Mouse (Mus musculus): ENCODE results near the gene Cdk8. TPM values are rescaled to one million over a fixed set of nuclear protein-coding genes. Genes with fewer than 3 reads are reported as not detected.

The Cdk8 gene
- total and polyA plus RNA-seq, 3 experiments: 28.3 to 160 (median 67.0) TPM

DNA sequence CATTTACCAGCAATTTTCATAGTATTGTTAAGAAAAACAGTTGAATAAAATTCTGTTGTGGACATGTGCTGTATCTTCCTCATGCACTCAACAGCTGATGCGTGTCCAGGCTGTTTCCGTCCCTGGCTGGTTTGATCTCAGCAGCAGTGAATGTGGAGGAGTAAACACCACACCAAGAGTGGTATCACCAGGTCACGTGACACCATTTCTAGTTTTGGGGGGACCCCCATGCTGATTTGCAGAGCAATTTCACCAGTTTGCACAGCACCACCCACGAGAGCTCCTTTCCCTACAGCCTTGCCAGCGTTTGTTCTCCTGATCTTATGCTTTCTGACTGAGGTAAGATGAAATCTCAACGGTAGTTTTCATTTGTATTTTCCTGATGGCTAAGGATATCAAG, 116.1 kb downstream of the Cdk8 start:
- no peaks in the 10 kb centered on the region for H3K4me1 ChIP-seq (ENCODE audit: insufficient read depth, low read depth, low read length)
- ATAC-seq (ENCODE audit: extremely low read depth, insufficient number of reproducible peaks, low FRiP score, poor library complexity, severe bottlenecking): no peak

GRCm38 (mm10) chr5:146349183-146349582, 118.2 kb downstream of the Cdk8 start:
- no peaks in the 10 kb centered on the region for H3K27me3 ChIP-seq (ENCODE audit: insufficient read depth, low read length)
- no peak for ATAC-seq (ENCODE audit: extremely low read depth, insufficient number of reproducible peaks, low FRiP score, poor library complexity, severe bottlenecking)
- TF ChIP-seq GATA2 (IDR thresholded peaks at IDR 0.05; ENCODE audit: borderline replicate concordance, low read depth, low read length) (no peak), TAL1 (conservative IDR thresholded peaks at IDR 0.05; ENCODE audit: low read depth, low read length) (no peak), CTCF (IDR thresholded peaks at IDR 0.05; ENCODE audit: low read depth, low read length) (no peak), GATA1 (IDR thresholded peaks at IDR 0.05; ENCODE audit: borderline replicate concordance, low read length) (no peak)

More for the DNA sequence above, 116.1 kb downstream of the Cdk8 start:
- Histone ChIP-seq H3K36me3 (replicated peaks) (no peaks in the 10 kb centered on the region), H3K4me3 (ENCODE audit: low read depth, low read length) (no peak overlapping the region), H3K27me3 (ENCODE audit: insufficient read depth, low read length) (no peaks in the 10 kb centered on the region), H3K9me3 (replicated peaks) (peaks cover 22% of the 10 kb centered on the region)
- TF ChIP-seq TAL1 (conservative IDR thresholded peaks at IDR 0.05; ENCODE audit: low read depth, low read length) (no peak), GATA2 (IDR thresholded peaks at IDR 0.05; ENCODE audit: borderline replicate concordance, low read depth, low read length) (no peak), GATA1 (IDR thresholded peaks at IDR 0.05; ENCODE audit: borderline replicate concordance, low read length) (no peak), POLR2AphosphoS5 (IDR thresholded peaks at IDR 0.05; ENCODE audit: insufficient replicate concordance, low read depth, low read length) (no peak), CTCF (IDR thresholded peaks at IDR 0.05; ENCODE audit: low read depth, low read length) (no peak)
- no peak for DNase-seq (ENCODE audit: low spot score)

DNA sequence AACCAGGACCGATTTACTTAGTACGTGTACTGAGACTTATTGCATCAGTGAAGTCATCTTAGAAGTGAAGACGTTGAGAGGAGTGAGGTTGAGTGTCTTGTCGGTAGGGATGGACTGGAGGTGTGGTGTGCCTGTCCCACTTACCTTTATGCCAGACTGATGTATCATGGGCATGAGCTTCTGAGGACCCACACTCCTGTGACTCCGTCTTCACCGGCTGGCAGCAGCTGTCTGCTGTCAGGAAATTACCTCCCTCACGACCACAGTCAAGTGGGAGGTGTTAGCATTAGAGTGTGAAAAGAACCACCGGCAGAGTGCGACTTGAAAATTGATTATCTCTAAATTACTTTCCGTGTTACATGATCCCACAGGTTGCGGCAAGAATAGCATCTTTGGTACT, 119.8 kb downstream of the Cdk8 start:
- H3K36me3 ChIP-seq (replicated peaks): no peaks in the 10 kb centered on the region
- DNase-seq (ENCODE audit: low spot score): no peak
- ATAC-seq (ENCODE audit: extremely low read depth, insufficient number of reproducible peaks, low FRiP score, poor library complexity, severe bottlenecking): no peak
- no peak overlapping the region for H3K4me3 ChIP-seq (ENCODE audit: low read depth, low read length)
- H3K27me3 ChIP-seq (ENCODE audit: insufficient read depth, low read length): no peaks in the 10 kb centered on the region
- TF ChIP-seq TAL1 (conservative IDR thresholded peaks at IDR 0.05; ENCODE audit: low read depth, low read length): no peak
- no peaks in the 10 kb centered on the region for H3K4me1 ChIP-seq (ENCODE audit: insufficient read depth, low read depth, low read length)
- H3K9me3 ChIP-seq (replicated peaks): peaks cover 15% of the 10 kb centered on the region

More at GRCm38 (mm10) chr5:146349183-146349582, 118.2 kb downstream of the Cdk8 start:
- DNase-seq (ENCODE audit: low spot score): no peak
- Histone ChIP-seq H3K9me3 (replicated peaks) (peaks cover 22% of the 10 kb centered on the region), H3K4me3 (ENCODE audit: low read depth, low read length) (no peak overlapping the region), H3K4me1 (ENCODE audit: insufficient read depth, low read depth, low read length) (no peaks in the 10 kb centered on the region), H3K36me3 (replicated peaks) (no peaks in the 10 kb centered on the region)

GRCm38 (mm10) chr5:146352006-146352405, 121.0 kb downstream of the Cdk8 start:
- Histone ChIP-seq H3K36me3 (replicated peaks) (no peaks in the 10 kb centered on the region), H3K4me1 (ENCODE audit: insufficient read depth, low read depth, low read length) (no peaks in the 10 kb centered on the region), H3K27me3 (ENCODE audit: insufficient read depth, low read length) (no peaks in the 10 kb centered on the region), H3K4me3 (ENCODE audit: low read depth, low read length) (no peak overlapping the region), H3K9me3 (replicated peaks) (peaks cover 17% of the 10 kb centered on the region)
- DNase-seq (ENCODE audit: low spot score): no peak
- TF ChIP-seq POLR2AphosphoS5 (IDR thresholded peaks at IDR 0.05; ENCODE audit: insufficient replicate concordance, low read depth, low read length) (no peak), GATA1 (IDR thresholded peaks at IDR 0.05; ENCODE audit: borderline replicate concordance, low read length) (no peak), CTCF (IDR thresholded peaks at IDR 0.05; ENCODE audit: low read depth, low read length) (no peak), TAL1 (conservative IDR thresholded peaks at IDR 0.05; ENCODE audit: low read depth, low read length) (no peak), GATA2 (IDR thresholded peaks at IDR 0.05; ENCODE audit: borderline replicate concordance, low read depth, low read length) (no peak)
- no peak for ATAC-seq (ENCODE audit: extremely low read depth, insufficient number of reproducible peaks, low FRiP score, poor library complexity, severe bottlenecking)

Other genes starting within 250 kb of the Cdk8 start
- not detected in 2 replicates for gene Cyp3a25, start 221.6 kb upstream of the Cdk8 start, total RNA-seq (2014; fragmentation: Nextera tagmentation)
- gene Cyp3a25, start 221.6 kb upstream of the Cdk8 start, total RNA-seq (2017): not detected in 2 replicates
- not detected in 2 replicates for gene Cyp3a25, start 221.6 kb upstream of the Cdk8 start, polyA plus RNA-seq (2012)
- not detected in 2 replicates for gene Cyp3a59, start 152.0 kb upstream of the Cdk8 start, total RNA-seq (2014; fragmentation: Nextera tagmentation)
- not detected in 2 replicates for gene Cyp3a59, start 152.0 kb upstream of the Cdk8 start, total RNA-seq (2017)
- gene Cyp3a59, start 152.0 kb upstream of the Cdk8 start, polyA plus RNA-seq (2012): not detected in 2 replicates
- not detected in 2 replicates for gene Gm5565, start 70.7 kb upstream of the Cdk8 start, total RNA-seq (2014; fragmentation: Nextera tagmentation)
- gene Gm5565, start 70.7 kb upstream of the Cdk8 start, total RNA-seq (2017): not detected in 2 replicates
- not detected in 2 replicates for gene Gm5565, start 70.7 kb upstream of the Cdk8 start, polyA plus RNA-seq (2012)
- not detected in 2 replicates for gene Gm6309, start 60.5 kb upstream of the Cdk8 start, total RNA-seq (2014; fragmentation: Nextera tagmentation)
- not detected in 2 replicates for gene Gm6309, start 60.5 kb upstream of the Cdk8 start, total RNA-seq (2017)
- not detected in 2 replicates for gene Gm6309, start 60.5 kb upstream of the Cdk8 start, polyA plus RNA-seq (2012)
- not detected in 2 replicates for gene 1700001J03Rik, start 45.9 kb upstream of the Cdk8 start, total RNA-seq (2014; fragmentation: Nextera tagmentation)
- 0.16 TPM in 1 of 2 replicates, not detected in the other for gene 1700001J03Rik, start 45.9 kb upstream of the Cdk8 start, total RNA-seq (2017)
- gene 1700001J03Rik, start 45.9 kb upstream of the Cdk8 start, polyA plus RNA-seq (2012): not detected in 2 replicates
- 56.1 and 62.6 TPM in 2 replicates for gene Rnf6, start 9.7 kb upstream of the Cdk8 start, total RNA-seq (2014; fragmentation: Nextera tagmentation)
- gene Rnf6, start 9.7 kb upstream of the Cdk8 start, total RNA-seq (2017): 48.4 and 56.4 TPM in 2 replicates
- 8.1 and 13.9 TPM in 2 replicates for gene Rnf6, start 9.7 kb upstream of the Cdk8 start, polyA plus RNA-seq (2012)
- not detected in 2 replicates for gene Wasf3, start 153.8 kb downstream of the Cdk8 start, total RNA-seq (2014; fragmentation: Nextera tagmentation)
- gene Wasf3, start 153.8 kb downstream of the Cdk8 start, total RNA-seq (2017): 0.05 and 0.06 TPM in 2 replicates
- gene Wasf3, start 153.8 kb downstream of the Cdk8 start, polyA plus RNA-seq (2012): not detected in 2 replicates

Data from G1E (cell line).